Mouse (Mus musculus) CD4-positive, CD25-positive, alpha-beta regulatory T cell, adult 4 months (primary cell): Measurements from ENCODE around the gene Crtac1. TPM values are rescaled to one million over a fixed set of nuclear protein-coding genes. Genes with fewer than 3 reads are reported as not detected.

Experiments
- ATAC-seq: one replicate; pipeline ENCODE4 v1.8.0; 2017
- polyA plus RNA-seq, 2 experiments: library from polyadenylated mRNA; unstranded; fragments of 100-300 nt; shearing (Covaris generic); gene quantifications; one replicate each; pipeline ENCODE4 v1.2.1; 2017

Gene Crtac1
- polyA plus RNA-seq, 2 experiments from 2014 or later = not detected

DNA sequence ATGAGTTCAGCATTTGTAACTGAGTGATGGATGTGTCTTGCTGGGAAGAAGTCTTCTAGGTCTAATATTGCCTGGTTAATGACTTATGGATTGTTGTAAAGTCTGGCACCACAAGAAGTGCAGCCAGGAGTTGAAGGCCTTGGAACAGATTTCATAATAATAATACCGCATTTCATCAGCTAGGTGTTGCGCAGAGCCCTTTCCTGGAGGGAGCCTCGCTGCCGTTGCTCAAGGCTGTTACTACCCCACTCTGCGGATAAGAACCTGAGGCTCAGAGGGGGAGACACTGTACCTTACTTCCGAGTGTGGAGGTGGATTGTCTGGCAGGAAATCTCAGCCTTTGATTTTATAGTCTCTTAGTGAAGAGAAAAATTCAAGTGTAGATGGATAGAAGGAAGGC is 154.3 kb downstream of the Crtac1 start:
- ATAC-seq = no peak

DNA sequence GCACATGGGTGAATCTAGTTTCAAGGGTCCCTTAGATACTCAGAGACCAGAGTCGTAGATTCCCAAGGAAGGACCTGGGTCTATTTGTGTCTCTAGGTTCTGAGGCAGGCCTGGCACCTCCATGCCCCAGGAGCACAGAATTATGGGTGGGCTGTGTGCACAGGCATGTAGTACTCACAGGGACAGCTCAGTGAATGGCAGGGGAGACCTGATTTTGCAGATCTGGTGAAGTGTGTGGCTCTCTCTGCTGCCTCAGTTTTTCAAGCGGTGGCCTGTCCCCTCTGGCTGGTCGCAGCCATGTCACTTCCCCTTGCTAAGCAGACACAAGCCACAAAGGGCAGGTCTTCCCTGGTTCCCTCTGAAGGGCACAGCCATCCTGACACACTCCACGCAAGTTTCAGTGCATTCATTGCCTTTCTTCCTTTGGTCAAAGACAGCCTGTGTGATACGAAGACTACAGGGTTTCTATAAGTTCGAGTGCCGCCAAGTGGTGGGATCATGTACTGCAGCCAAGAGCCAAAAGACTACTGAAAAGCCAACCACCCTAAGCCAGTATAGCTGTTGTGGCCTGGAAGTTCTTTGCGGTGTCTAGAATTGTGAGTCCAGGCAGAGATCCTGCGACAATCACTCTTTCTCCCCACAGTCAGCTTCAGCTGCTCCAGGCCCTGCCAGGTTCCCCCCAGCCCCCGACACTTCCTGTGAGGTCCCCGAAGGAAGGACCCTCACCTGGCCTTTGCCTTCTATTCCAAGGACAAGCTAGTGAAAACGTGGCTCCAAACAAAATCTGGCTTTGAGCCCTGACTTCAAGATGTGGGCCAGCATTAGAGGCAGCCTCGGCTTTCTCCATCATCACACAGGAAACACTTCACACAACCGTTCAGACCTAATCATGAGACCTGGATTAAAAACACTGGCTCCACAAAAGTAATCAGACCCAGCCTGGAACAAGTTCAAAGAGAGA is 159.3 kb downstream of the Crtac1 start:
- ATAC-seq = no peak

DNA sequence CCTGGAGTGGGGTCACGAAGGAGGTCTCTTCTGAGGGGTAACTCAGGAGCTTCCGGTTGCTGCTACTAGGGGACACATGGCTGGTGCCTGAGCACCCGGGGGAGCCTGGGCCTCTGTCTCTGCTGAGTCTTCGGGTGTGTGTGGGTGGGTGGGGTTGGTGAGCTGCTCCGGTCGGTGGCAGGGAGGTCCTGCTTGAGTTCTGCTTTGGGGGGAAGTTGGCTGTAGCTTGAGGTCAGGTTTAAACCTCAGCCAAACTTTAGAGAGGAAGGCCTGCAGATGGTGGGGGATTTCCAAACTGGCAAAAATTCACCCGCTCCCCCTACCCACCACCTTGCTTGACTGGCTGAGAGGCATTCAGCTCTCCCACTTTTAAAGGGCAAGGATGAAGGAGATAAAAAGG is 160.4 kb downstream of the Crtac1 start:
- ATAC-seq = no peak

DNA sequence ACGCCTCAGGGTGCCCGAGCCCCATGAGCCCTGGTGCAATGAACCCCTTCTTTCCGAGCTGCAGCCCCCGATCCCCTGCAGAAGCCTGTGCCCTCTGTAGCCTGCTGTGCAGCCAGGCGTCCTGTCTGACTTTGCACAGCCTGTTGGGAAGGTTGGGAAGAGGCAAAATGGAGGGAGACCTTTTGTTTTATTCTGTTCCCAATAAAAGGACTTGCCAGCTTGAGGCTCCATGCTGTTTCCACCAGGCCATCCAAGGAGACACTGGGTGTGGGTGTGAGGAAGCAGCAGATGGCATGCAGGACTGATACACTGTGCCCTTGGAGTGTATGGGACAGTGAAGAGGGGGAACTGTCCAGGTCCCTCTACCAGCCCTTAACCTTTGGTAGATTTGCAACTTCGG is 161.5 kb downstream of the Crtac1 start:
- no peak for ATAC-seq

DNA sequence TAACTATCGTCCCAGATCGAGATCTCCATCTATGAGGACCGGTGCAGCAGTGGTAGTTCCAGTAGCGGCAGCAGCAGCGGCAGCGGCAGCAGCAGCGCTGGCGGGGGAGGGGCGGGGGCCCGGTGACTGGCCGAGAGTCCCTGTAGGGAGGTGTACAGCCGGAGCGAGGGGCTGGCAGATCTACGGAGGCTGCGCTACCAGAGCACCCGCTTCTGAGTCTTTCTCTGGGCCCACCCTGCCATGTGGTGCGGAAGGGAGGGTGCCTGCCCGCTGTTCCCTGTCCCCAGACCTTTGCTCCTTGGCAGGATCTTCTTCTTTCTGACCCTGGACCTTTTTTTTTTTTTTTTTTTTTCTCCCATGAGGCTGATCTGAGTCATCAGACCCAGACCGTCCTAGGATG is 163.2 kb downstream of the Crtac1 start:
- ATAC-seq = no peak

DNA sequence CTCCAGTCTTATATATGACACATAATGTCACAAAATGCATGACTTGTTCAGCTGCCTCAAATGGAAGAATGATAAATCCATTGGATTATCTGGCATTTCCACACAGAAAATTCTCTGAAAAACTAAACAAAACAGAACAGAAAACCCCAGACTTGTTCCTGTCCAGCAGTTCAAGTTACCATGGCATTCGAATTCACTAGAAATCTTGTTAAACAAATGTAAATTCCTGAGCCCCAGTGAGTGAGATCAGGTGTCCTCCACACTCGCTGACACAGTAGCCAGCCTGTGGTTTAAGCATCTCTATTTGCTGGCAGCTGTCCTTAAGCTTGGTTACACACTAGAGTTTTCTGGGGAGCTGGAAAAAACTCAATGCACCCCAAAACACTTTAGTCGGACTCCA is 168.1 kb downstream of the Crtac1 start:
- no peak for ATAC-seq

DNA sequence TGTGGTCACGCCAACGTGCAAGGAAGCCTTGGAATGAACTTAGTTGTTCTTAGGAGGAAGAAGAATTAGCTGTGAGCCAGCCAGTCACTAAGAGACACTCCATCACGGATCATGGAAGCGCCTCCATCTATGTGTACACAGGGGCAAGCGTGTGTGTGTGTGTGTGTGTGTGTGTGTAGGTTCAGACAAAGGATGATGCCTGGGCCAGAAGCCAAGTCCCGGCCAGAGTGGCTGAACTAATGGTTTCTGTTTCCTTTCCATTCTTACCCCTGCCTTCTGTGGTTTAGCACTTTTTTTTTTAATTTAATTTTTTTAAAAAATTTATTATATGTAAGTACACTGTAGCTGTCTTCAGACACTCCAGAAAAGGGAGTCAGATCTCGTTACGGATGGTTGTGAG is 171.1 kb downstream of the Crtac1 start:
- ATAC-seq = no peak

DNA sequence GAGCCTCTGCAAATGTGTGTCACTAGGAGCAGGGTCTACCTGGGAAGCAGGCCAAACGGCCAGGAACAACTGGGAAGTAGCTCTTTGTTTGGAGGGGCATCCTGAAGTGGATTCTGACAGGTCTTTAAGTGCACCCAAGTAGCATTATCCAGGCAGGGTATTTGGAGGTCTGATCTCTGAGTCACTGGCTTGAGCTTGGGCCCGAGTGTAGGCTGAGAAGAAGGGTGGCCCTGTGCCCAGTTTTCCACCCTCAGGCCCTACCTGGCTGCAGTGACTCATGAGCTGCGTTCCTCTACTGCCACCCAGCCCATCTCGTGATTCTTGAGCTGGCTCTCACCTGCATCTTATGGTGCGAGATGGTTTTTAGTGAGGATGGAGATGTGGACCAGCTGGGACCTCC is 173.0 kb downstream of the Crtac1 start:
- ATAC-seq = no peak

DNA sequence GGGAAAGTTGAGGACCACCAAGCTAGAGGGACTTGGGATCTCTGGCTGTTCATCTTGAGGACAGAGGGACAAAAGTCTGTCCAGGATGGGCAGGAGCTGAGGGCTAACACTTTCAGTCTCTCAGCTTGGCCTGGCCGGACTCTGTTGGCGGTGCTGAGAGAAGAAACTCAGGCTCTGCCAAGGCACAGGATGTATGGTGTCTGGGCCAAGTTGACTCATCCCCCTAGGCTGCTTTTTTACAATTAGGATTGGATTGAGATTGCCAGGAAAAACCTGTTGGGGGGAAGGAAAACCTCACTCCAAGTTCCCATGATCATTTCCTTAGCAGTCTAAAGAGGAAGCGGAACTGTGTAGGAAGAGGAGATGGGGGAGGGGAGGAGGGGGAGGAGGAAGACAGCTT is 173.6 kb downstream of the Crtac1 start:
- ATAC-seq = no peak

DNA sequence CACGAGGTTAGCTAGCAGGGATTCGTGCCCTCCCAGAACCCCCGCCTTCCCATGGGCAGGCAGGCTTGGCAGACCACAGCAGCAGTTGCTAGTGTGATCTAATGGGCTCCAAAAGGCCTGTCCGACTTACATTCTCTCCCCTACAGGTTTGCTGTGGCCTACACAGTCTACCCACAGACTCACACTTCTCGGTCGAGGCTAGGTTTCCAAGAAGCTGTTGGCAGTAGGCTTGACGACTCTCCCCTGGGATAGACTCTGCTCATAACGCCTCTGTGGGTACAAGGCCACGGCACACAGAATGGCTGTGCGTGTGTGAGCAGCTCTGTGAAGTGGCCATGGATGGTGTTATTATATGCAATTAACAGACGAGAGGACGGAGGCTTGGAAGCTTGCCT is 174.3 kb downstream of the Crtac1 start:
- ATAC-seq = no peak

DNA sequence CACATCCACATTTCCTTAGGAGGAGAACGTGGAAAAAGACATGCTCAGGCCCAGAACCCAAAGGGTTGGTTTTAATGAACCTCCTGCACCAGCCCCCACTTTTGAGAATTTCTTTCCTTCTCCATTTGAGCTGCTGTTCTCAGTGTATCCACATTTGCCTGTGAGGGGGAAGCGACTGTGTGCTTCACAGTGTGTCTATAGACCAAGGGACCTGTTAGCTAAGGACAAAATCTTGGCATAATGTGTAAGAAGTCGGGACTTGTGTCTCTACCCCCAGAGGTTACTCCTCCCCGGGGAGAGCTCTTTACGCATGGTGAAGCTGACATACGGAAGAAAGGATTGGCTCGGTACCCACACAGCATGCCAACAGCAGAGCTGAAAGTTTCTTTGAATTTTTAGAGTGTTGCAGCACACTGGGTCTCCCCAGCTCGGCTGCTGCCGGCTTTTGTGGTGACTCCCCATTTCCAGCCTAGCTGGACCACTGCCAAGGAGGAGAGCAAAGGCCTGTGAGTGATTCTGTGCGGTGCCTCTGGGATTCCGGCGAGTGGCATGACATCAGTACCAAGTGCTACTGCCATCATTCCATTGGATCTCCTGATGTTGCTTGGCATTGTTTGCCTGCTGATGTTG is 174.9 kb downstream of the Crtac1 start:
- ATAC-seq = no peak

DNA sequence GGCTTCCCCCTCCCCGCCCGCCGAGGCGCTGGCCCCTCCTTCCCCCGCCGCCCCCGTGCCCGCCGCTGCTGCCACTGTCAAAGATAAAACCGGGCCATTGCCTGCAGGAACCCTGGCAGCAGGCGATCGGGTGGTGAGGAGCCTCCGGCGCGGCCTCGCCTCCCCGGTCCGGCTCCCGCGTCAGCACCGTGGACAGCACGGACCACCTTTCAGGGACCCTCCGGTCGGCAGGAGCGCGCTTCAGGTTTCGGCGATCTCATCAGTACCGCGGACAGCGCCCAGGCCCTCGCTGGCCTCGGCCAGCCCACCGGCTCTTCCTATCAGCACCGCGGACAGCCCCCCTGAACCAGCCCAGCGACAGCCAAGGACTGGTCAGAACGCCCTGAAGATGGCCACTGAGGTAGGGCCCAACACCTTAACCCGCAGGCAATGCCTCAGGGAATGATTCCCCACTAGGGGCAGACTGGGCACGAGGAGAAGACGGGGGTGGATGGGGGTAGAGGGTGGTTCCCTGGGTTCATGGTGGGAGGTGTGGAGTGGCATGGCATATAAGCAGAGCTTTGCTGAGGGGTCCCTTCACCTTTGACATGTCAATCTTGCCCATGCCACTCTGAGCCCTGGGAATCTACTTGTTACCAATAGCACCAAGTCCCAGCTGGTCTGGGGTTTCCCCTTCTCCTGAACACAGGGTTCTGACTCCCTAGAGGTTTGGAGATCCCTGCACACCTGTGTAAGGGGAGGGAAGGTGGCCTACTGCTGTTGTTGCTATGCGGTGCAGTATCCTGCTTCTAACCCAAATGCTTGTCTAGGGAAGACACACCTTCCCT is 175.6 kb downstream of the Crtac1 start:
- ATAC-seq = no peak

DNA sequence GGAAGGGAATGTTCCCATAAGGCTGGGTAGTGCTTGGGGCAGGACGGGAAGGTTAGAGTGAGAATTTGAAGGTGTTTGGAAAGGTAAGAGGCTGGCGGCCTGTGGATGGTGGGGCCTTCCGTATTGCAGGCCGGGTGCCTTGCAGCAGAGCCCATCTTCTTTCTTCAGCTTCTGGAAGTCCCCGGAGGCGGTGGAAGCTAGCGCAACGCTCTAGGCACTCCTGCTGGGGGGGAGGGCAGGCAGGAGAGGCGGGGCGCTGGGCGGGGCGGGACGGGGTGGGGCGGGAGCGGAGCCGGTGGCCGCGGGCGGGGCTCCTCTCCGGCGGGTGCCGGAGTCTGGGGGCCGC is 176.2 kb downstream of the Crtac1 start:
- no peak for ATAC-seq

DNA sequence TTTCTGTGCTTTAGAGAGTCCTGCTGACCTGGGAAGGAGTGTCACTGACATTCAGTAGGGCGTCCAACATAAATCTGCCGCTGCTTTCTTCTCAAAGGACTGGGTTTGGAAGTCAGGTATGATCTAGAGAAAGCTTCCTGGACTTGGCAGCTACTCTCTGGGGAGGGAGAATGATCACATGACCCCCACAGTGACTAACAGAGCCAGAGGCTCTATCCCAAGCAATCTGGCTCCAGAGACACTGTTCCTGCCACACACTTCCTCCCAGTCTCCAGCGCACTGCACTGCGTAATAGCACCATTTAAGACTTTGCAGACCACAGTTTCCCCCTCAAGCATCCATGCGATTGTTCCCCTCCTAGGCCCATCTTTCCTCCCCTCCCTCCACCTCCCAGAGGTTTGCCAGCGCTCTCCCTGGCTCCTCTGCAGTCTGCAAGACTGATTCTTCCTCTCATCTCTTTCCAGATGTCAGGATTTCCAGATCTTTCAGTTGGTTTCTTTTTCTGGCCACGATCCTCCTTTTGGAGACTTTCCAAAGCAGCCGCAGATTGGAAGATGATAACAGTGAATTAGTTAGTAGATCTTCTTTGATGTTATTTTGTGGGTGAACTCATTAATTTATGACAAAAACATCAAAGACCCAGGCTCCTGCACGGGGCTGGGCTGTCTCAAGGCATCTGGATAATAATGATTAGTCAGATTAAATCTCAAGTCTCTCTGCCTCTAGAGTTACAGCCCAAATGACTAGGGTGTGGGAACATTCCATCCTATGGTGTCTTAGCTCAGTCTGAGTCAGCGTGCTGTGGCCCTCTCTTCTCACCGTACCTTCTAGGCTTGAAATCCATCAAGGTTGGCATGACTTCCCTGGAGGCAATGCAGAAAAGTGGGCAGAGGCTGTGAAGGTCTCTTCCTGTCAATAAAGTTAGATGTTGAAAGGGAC is 181.3 kb downstream of the Crtac1 start:
- ATAC-seq = no peak

DNA sequence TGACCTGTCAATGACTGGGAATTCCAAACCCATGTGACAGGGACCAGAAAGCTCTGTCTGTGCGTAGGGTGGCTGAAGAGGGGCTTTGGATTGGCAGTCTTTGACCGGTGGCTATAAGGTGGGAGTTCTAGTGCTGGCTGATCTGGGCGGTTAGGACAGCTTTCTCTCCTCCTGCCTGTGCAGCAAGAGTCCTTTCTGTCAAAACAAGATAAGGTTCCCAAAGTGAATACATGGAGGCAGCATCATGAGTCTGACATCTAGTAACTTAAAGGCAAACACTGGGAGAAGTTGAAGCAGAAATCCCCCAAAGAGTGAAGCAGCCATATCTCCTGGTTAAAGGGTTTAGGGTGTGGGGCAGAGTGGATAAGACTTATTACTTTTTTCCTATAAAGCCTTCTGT is 184.1 kb downstream of the Crtac1 start, which contains the start of gene Golga7b:
Gene Golga7b, plus strand, starts transcription at position 56 of the 400 bp plus-strand sequence.
- ATAC-seq = no peak

DNA sequence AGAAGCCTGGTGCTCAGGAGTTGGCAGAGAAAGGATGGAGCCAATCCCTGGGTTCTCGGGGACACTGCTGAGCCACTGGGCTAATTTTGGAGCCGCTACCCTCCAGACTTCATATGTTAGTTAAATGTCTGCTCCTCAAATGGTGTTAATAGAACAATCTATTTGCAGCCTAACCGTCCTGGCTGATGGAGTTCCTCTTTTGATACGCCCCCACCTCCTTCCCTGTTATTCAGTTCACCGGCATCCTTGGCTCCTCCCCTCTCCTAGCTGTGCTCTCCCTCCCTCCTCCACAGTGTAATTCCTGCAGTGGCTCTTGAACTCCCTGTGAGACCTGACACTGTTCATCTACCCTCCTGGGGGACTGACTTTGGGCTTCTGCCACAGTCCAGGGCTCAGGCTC is 185.0 kb downstream of the Crtac1 start:
- ATAC-seq = no peak

DNA sequence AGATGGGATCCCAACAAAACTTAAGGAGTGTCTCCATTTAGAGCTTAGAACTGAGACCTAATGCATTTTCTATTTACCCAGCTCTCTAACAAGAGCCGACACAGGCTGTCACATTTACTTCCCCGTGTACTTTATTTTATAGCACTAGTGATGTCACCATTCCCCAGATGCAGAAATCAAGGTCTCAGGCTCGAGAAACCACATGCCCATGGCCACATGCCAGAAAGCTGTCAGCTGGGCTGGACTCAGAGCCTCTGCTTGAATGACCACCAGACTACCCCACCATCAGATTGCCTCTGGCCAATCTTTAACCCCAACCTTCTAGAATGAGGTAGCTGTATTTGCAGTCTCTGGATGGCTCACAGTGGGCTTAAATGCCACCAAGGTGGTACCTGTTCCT is 188.2 kb downstream of the Crtac1 start:
- no peak for ATAC-seq

DNA sequence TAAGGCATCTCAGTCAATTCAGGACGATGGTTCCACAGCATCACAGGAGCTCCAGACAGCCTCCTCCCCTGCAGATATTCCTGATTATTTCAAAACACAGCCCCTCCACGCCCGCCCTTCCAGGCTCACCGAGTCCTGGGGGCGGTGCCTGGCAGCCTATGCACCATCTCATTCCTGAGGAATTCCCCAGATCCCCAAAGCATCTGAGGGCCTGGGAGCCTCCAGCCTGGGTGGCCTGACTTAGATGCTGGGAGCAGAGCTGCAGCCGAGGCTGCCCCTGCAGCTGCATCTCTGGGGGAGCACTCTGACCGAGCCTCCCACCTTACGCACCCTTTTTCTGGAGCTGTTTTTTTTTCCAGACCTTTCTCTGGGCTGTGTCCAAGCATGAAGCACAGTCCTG is 190.7 kb downstream of the Crtac1 start:
- no peak for ATAC-seq

DNA sequence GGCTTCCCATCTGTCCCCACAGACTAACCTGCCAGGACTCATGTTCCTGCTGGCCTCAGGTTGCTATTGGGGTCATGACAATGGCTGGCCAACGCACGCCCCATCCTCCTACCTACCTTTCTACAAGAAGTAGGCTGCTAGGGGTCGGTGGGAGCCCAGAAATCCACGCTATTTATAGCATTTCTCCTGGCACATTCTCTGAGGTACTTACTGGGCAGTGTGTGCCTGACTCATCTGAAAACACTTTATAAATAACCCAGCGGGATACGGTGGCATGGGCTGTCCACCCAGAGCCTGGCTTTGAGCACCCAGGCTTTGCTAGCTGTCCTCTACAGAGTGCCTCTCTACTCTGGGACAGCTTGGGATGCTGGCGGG is 193.3 kb downstream of the Crtac1 start:
- no peak for ATAC-seq

DNA sequence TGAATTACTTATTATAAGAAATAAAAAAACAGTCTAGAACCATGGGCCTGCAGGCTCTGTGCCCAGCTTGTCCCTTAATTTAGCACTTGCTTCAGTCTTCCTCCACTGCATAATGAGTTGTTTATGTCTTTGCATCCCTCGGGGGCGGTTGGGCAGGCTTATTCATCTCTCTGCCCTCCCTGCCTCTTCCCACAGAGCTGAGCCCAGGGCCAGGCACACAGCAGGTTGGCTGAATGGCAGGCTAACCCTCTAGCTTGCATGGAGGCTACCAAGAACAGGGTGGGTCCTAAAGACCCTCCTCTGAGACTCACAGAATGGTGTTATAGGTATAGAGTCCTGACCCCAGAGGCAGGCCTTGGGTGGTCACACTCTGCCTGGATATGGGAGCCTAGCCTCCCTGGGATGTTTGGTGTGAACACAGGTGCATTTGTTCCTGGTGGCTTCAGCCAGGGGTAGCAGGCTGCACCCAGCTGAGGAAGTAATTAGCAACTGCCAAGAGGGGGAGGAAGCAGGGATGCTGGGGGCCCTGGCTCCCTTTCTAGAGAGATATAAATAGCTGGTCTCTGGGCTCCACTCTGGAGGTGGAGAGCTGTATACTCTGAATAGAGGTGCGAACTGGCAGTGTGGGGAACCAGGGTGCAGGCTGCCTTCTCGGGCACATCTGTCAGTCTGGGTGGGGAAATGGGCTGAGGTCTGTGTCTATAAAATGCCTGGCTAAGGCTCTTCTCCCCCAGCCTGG is 193.8 kb downstream of the Crtac1 start:
- ATAC-seq = no peak
